Mouse (Mus musculus) CD4-positive, CD25-positive, alpha-beta regulatory T cell, adult 2 months (primary cell): ENCODE data around the gene Slc34a1.

ENCODE experiments used
- DNase-seq: peaks from one replicate; pipeline ENCODE4 v3.0.0-alpha.2; 2012; ENCODE audit warnings: low read depth, low spot score

Gene Slc34a1

GRCm38 (mm10) chr13:55444286-55444936, 46.4 kb downstream of the Slc34a1 start:
- DNase-seq, result peak; percentile 89

- peak; percentile 99 for DNase-seq
Measured at GRCm38 (mm10) chr13:55444937-55445315, 46.9 kb downstream of the Slc34a1 start, which contains the start of gene Grk6. Grk6 (plus strand) TSS chr13:55445072.

- no peak for DNase-seq
Measured at GRCm38 (mm10) chr13:55445361-55446091, 47.5 kb downstream of the Slc34a1 start.

GRCm38 (mm10) chr13:55446483-55447105, 48.6 kb downstream of the Slc34a1 start:
- no peak for DNase-seq

- peak; percentile 74 for DNase-seq
Measured at GRCm38 (mm10) chr13:55447543-55447943, 49.6 kb downstream of the Slc34a1 start.

- peak; percentile 50 for DNase-seq
Measured at GRCm38 (mm10) chr13:55448131-55448530, 50.1 kb downstream of the Slc34a1 start.

GRCm38 (mm10) chr13:55449205-55449604, 51.2 kb downstream of the Slc34a1 start:
- peak; percentile 41 for DNase-seq

- peak; percentile 65 for DNase-seq
Measured at GRCm38 (mm10) chr13:55449679-55450441, 51.9 kb downstream of the Slc34a1 start.

- no peak for DNase-seq
Measured at GRCm38 (mm10) chr13:55450511-55450980, 52.6 kb downstream of the Slc34a1 start.

GRCm38 (mm10) chr13:55451296-55451695, 53.3 kb downstream of the Slc34a1 start:
- no peak for DNase-seq

GRCm38 (mm10) chr13:55451785-55452549, 54.0 kb downstream of the Slc34a1 start:
- no peak for DNase-seq

- DNase-seq, result peak; percentile 42
Measured at GRCm38 (mm10) chr13:55462965-55463364, 65.0 kb downstream of the Slc34a1 start.

- no peak for DNase-seq
Measured at GRCm38 (mm10) chr13:55463399-55464026, 65.5 kb downstream of the Slc34a1 start.

GRCm38 (mm10) chr13:55464027-55464884, 66.3 kb downstream of the Slc34a1 start, which contains the start of gene Prr7:
Prr7 (plus strand) TSS chr13:55464267.
- DNase-seq, result peak; percentile 80

- DNase-seq, result no peak
Measured at GRCm38 (mm10) chr13:55465184-55465583, 67.2 kb downstream of the Slc34a1 start.
